Mouse (Mus musculus) layer of hippocampus, adult 18-20 months (tissue): ENCODE results near the gene Rnaseh1. TPM values are rescaled to one million over a fixed set of nuclear protein-coding genes. Genes with fewer than 3 reads are reported as not detected.

Experiments used
- DNase-seq, 2 experiments: peaks; one replicate each; pipeline ENCODE4 v3.0.0; 2022; ENCODE audit warnings: low spot score in 2 of 2
- microRNA-seq, 2 experiments: library from miRNA; unstranded; fragments of <30 nt; microRNA quantifications; one replicate each; pipeline ENCODE4 v1.2.0; 2021
- total RNA-seq, 2 experiments: library from RNA; stranded (reverse); gene quantifications; 2 replicates each; pipeline ENCODE4 v1.2.3; 2021

Gene Rnaseh1
- total RNA-seq, 2 experiments from 2014 or later = 13.7 to 14.0 TPM

GRCm38 (mm10) chr12:28708154-28708553 is 58.8 kb downstream of the Rnaseh1 start:
- DNase-seq = no peak

Small RNAs within 50 kb of the gene (microRNA-seq; reads per million reads assigned to microRNA genes)
- gene Mir6937 = 0 to 0.98 reads per million in 2 experiments

Other genes starting within 250 kb of the Rnaseh1 start
- under 1 TPM; 0.43 to 0.45 TPM for gene Dcdc2c, start 97.2 kb upstream of the Rnaseh1 start, total RNA-seq
- under 1 TPM; 0.52 to 0.56 TPM for gene Allc, start 67.1 kb upstream of the Rnaseh1 start, total RNA-seq
- under 1 TPM; 0.46 to 0.94 TPM for gene Colec11, start 26.2 kb upstream of the Rnaseh1 start, total RNA-seq
- 100 to 1,000 TPM; 303 to 306 TPM for gene Rps7, start 13.6 kb upstream of the Rnaseh1 start, total RNA-seq
- gene Adi1, start 25.6 kb downstream of the Rnaseh1 start, total RNA-seq = 10 to 100 TPM; 41.9 to 44.4 TPM
- 10 to 100 TPM; 58.4 to 62.0 TPM for gene Trappc12, start 100.9 kb downstream of the Rnaseh1 start, total RNA-seq
- 10 to 100 TPM; 52.0 to 54.2 TPM for gene Eipr1, start 102.2 kb downstream of the Rnaseh1 start, total RNA-seq